Mouse (Mus musculus) retina, postnatal 1 day (tissue): ENCODE measurements at regions not wholly inside any gene's neighbourhood (a gene's known extent, or its start where the extent isn't known, plus 50 kb on each side); places are given as distances from the start of the nearest gene placed in this dataset.
"Not testable (repeated sequence)": the region's sequence is repeated elsewhere in the genome, so short reads cannot be mapped to it uniquely, and the experiment has no call there.

Experiments used
- DNase-seq: peaks from one replicate; pipeline ENCODE4 v3.0.0-alpha.2; 2012

- peak; percentile 55 for DNase-seq
Observed at GRCm38 (mm10) chr16:55515228-55515696, 217.5 kb upstream of the Zpld1 start.

GRCm38 (mm10) chr16:55514448-55515200 is 216.8 kb upstream of the Zpld1 start:
- DNase-seq, result peak; percentile 6

GRCm38 (mm10) chr16:55504796-55505413 is 207.1 kb upstream of the Zpld1 start:
- DNase-seq, result no peak

GRCm38 (mm10) chr16:55504274-55504673 is 206.5 kb upstream of the Zpld1 start:
- no peak for DNase-seq

GRCm38 (mm10) chr16:55503273-55503672 is 205.5 kb upstream of the Zpld1 start:
- peak; percentile 11 for DNase-seq

GRCm38 (mm10) chr16:55499831-55500230 is 202.0 kb upstream of the Zpld1 start:
- not testable (repeated sequence) for DNase-seq

GRCm38 (mm10) chr16:55495051-55495450 is 197.3 kb upstream of the Zpld1 start:
- DNase-seq, result no peak

- DNase-seq, result no peak
Observed at GRCm38 (mm10) chr16:55494162-55494561, 196.4 kb upstream of the Zpld1 start.

GRCm38 (mm10) chr16:55492111-55492510 is 194.3 kb upstream of the Zpld1 start:
- no peak for DNase-seq

- DNase-seq, result no peak
Observed at GRCm38 (mm10) chr16:55484391-55484790, 186.6 kb upstream of the Zpld1 start.

GRCm38 (mm10) chr16:55480745-55481144 is 183.0 kb upstream of the Zpld1 start:
- DNase-seq, result no peak

- DNase-seq, result peak; percentile 59
Observed at GRCm38 (mm10) chr16:55480304-55480703, 182.5 kb upstream of the Zpld1 start.

GRCm38 (mm10) chr16:55476544-55477208 is 178.9 kb upstream of the Zpld1 start:
- peak; percentile 85 for DNase-seq

- DNase-seq, result no peak
Observed at GRCm38 (mm10) chr16:55474950-55475525, 177.3 kb upstream of the Zpld1 start.

GRCm38 (mm10) chr16:55471396-55471795 is 173.6 kb upstream of the Zpld1 start:
- DNase-seq, result no peak

GRCm38 (mm10) chr16:55470721-55471120 is 172.9 kb upstream of the Zpld1 start:
- DNase-seq, result no peak

- DNase-seq, result no peak
Observed at GRCm38 (mm10) chr16:55469703-55470102, 171.9 kb upstream of the Zpld1 start.

GRCm38 (mm10) chr16:55468833-55469458 is 171.2 kb upstream of the Zpld1 start:
- peak; percentile 89 for DNase-seq

GRCm38 (mm10) chr16:55460519-55460918 is 162.7 kb upstream of the Zpld1 start:
- peak; percentile 34 for DNase-seq

- no peak for DNase-seq
Observed at GRCm38 (mm10) chr16:55447581-55447980, 149.8 kb upstream of the Zpld1 start.

GRCm38 (mm10) chr16:55442821-55443581 is 145.2 kb upstream of the Zpld1 start:
- no peak for DNase-seq
